Mouse (Mus musculus) heart, adult 8-10 months (tissue): Measurements from ENCODE around the gene Rps6ka5. TPM values are rescaled to one million over a fixed set of nuclear protein-coding genes. Genes with fewer than 3 reads are reported as not detected.
A peak's percentile ranks its signal among the peaks of the same experiment; 100 is the strongest.

ENCODE experiments used
- DNase-seq: peaks from one replicate; pipeline ENCODE4 v3.0.0; 2022; ENCODE audit warnings: low spot score
- total RNA-seq, 4 experiments: library from RNA; stranded (reverse); gene quantifications; 2 replicates each; pipeline ENCODE4 v1.2.4; 2022

The Rps6ka5 gene
- total RNA-seq, 4 experiments from 2014 or later, result 9.9 to 14.3 (median 12.0) TPM

DNA sequence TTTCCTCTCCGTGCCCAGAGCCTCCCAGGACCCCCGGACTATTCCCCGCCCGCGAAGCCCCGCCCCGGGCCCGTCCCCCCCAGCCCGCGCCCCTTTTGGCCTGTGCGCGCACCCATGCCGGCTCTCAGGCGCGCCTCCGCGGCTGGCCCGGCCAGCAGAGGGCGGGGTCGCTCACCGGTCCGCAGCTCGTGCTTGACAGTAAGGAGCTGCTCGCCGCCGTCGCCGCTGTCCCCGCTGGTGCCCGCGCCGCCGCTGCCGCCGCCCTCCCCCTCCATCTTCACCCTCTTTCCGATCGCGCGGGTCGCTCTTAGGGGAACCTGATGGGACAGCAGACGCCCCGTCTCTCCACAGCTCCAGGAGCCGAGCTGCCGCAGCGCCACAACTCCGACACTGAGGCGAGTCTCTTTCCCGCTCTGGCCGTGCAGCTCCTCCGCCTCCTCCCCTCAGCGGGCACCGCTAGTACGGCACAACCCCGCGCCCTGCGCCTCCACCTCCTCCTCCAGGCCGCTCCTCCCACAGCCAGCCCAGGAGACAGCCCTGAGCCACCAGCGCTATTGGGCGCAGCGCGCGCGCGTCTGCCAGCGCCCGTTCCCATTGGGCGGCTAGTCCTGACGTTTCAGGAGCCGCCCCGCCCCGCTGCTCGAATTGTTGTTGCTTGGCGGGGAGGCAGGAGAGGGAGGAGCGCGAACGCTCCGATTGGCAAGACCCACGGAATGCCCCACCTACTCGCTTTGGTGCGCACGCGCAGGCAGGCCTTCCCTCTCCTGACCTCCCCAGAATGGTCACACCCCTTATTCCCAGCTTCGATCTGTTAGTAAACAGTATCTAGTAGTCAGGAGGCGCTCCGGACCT lies 2.0 kb downstream of the Rps6ka5 start:
- DNase-seq, result peak; percentile 100

DNA sequence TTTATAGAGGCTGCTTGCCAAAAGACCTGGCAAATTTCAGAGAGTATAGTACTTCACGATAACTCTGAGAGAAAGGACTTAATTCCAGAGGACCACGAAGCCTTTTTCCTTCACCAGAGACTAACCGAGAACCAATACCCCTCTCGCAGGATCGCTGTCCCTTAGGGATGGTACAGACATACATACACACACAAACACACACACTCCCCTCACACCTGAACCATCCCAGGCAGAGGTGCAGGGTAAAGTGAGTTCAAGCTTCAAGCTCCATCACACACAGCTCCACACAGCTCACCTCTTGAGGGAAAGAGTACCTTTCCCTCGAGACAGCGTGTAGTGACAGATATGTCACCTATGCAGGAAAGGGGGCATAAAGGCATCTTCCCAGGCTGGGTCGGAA lies 2.6 kb downstream of the Rps6ka5 start:
- DNase-seq, result no peak

DNA sequence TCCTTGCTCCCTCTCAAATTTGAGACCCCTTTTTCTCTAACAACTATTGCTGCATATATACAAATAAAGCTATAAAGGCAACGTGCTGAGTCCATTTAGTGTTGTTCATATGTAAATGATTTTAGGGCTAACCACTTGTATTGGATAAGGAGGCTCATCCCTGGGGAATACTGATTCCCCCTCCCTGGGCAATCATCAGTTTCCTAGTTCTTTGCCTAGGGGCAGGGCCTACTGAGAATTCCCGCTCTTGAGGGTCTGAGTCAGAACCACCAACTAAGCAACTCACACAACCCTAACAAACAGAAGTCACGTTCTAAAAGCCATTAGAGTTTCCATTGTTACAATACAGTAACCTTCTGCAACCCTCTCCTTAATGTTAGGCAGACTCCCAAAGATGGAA lies 6.0 kb downstream of the Rps6ka5 start:
- no peak for DNase-seq

DNA sequence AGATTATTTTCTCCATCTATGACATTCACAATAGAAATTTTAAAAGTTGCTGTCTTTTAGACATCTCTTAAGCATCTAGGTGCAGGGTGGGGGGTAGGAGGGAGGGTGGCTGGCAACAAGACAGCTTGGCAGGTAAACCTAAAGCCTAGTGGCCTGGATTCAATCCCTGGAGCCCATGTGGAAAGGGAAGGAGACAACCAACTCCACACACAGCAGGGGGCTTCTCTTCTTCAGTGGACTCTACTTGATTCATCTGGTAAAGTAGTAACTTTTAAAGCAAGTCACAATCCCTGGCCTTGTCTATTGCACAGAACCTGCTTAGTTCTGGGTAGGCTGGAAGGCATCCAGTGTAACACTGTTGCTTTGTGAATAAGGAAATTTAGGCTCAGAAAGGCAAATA lies 9.3 kb downstream of the Rps6ka5 start:
- DNase-seq, result no peak

DNA sequence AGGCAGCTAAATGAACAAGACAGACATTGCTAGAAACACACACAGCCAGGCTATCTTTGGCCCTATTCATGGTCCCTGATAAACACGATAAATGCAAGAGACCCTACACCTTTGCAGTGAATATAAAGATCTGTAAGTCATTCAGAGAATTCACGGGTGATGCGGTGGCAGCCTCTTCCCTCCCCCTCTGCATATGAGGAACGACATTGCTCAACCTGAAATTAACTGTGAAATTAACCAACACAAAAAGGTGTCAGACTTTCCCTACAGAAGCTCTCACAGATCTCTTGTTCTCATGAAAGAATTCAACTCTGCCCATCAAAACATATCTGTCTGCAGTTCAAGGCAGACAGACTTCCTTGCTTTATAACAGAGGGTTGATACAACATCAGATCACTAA lies 9.8 kb downstream of the Rps6ka5 start:
- DNase-seq, result no peak

DNA sequence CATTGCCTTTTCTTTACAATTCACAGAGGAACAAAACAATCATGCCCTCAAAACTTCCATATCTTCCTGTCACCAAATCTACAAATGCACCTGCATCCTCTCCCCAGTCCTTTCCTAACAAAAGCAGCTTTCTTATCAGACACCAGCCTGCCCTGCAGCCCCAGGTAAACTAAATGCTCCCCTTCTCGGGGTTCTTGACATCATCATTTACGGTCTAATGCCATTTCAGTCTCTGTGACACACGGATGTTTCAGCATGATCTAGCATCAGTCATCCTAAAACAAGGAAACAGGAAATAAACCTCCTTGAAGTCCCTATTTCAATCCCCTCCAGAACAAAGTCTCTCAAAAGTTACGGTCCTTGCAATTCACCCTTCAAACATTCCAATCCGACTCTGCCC lies 15.0 kb downstream of the Rps6ka5 start:
- no peak for DNase-seq

DNA sequence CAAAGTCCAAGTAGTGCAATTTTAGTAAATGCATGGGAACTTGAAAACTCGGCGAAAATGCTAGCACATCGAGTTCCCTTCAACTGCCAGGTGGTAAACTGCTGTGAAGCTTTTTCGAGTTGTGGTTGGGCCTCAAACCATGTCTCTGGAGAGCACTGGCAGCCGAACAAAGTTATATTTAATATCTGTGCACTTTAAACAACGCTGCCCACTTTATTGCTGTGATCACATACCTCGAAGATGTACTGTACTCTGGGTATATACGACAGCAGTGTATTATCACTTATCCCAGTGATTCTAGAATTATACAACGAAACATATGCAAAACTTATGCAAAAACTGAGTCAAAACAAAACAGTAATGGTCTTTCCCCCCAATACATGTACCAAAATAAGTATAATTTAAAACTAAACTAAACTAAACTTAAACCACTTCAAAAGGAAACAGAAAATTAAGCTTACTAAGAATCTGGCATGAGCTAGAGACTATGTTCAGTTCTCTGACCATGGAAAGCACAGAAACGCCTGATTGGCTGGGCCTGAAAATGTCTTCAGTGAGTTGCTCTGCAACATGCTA lies 15.6 kb downstream of the Rps6ka5 start:
- DNase-seq, result no peak

DNA sequence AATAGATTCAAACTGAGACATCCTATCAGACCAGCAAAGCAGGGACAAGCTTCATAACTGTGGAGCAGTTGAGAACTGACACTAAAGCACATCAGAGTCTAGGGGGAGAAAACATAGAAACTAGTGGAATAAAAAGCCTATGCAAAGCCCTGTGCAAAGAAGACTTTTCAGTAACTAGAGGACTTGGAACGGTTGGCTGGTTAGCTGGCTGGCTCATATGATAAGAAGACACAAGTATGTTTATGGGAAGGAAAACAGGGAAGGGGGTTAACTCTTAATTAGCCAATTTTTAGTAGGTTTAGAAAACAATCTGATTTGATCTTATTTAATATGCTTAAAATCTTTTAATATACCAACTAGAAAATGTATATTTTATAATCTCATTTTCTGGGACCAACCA lies 16.4 kb downstream of the Rps6ka5 start:
- DNase-seq, result no peak

DNA sequence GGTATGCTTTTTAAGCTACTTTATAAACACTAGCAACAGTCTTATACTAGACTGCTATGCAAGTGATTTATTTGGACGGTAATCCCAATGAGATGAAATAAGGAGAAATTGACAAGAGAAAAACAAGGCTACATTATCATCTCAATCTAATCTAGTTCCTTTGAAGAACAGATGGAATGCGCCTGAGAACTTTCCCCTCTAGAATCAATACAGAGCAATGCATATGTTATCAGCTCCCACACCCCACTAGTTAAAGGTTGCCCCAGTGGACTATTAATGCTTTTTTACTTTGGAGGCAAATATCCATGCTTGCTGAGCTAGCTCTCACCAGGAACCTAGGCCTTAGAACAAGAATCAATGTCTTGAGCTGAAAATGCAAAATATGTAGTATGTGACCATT lies 19.5 kb downstream of the Rps6ka5 start:
- DNase-seq, result no peak

DNA sequence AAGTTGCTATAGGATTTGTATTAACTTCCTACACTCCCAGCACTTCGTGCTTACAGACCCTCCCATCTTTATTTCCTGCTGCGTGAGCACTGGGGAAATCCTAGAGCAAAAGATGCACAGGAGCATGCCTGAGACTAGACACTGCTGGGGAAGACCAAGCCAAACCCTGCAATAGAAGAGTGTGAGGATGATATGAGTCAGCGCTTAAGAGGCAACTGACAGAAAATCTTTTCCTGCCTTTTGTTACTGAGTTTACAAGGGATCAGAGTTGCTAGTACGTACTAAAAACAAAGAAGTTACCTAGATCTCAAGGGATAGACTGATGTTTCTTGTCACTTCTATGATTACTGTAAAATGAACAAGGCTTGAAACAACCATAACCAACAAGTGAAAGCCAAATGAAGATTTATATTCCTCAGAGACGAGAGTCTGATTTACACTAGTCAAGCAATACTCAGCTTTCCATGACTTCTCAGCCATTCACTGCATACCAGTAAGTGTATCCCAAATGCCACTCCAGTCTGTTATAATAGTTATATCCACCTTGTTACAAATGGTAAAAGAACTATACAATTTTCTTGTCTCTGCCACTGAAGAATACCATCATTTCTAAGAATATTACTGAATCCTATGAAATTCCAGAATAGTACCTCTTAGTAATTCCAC lies 21.6 kb downstream of the Rps6ka5 start:
- DNase-seq, result no peak

DNA sequence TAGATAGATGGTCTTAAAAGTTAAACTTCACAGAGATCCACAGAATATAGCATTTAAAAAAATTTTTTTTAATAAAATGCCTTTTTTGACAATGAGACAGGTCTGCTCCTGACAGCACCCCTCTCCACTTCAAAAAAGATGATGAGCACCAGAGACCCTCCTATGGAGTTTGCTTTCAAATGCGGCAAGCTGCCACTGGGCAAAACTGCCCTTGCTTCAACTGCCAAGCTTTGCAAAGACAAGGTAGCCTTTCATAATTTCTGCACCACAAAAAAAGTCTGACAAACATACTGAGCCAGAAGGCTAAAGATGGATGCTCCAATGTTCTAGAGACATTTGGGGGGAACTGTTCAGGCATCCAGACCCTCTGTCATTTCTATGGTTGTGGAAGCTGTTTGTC lies 28.8 kb downstream of the Rps6ka5 start:
- DNase-seq, result no peak

DNA sequence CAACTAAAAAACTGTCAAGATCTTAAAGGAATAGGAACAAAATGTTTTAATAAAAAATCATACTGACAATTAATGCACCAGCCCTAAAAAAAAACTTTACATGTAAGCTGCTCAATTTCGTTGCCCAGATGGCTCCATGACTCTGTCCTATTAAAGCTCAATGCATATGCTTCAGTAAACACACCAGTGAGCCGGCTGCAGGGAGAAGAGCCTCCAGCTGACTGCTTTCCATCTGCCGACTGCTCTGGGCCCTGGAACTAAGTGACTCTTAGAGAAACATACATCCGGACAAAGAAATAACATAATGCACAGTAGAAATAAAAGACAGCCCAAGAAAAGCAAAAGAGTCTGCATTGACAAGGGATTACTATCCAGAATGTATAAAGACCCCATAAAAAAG lies 30.2 kb downstream of the Rps6ka5 start:
- no peak for DNase-seq

DNA sequence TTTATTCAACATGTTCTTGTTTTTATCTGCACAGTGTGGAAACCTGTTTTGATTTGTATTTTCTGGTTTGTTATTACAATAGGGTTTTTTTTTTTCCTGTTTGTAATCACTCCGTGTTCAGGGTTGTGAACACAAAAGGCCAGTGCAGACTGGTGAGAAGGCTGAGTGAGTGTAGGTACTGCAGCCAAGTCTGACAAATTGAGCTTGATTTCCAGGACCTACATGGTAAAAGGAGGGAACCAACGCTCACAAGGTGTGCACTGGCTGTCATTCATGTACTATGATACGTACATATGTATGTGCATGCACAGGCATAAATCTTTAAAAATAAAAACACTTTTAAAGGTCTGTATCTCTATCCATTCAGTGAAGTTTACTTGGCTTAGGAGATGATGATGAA lies 31.5 kb downstream of the Rps6ka5 start:
- DNase-seq, result no peak

DNA sequence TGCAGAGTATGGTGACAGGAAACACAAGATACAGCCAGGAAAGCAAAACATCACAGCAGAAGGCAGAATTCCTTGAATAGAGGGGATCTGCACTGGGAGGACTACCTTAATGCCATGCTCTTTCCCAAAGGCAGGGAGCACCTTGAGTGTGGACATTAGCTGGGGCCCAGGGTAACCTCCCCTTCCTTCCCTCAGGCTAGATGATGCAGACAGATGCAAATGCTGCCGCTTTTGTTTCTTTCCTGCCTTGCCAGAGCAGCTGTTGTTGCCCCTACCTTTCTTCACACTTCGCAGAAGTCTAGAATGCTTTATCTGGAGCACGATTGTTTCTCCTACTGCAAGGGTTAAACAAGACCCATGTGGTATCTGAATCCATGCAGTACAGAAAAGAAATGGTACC lies 34.6 kb downstream of the Rps6ka5 start:
- DNase-seq, result no peak

DNA sequence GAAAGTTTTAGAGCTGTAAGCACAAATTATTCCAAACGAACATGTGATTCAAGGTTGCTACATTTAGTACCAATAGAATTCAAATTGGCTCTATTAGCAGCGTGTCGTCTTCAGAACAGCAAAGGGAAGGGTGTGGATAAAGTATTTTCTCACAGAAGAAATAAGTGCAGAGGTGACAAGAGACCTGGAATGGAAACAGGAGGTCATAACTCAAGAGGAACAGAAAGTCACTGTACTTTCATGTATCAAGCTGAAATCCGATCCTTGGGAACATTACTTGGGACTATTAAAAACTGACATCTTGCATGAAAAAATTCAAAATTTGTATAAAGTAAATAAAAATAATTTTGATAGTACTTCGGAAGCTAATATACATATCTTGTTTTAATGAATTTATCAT lies 36.3 kb downstream of the Rps6ka5 start:
- DNase-seq, result no peak

DNA sequence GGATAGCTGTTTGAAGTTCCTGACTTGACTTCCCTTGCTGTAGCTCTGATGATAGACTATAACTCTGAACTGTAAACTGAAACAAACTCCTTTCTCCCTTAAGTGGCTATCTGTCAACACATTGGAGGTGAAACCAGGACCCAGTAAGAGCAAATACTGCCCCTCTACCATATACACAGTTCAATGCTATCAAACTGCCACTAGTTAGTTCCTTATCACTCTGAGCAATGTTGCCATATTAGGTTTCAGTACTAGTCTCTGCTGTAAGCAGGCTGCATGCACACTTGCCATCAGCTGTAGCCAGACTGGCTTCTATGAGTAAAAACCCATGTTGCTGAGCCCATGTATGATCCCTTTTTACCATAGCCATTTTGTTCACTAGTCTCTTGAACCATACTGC lies 38.6 kb downstream of the Rps6ka5 start:
- no peak for DNase-seq

DNA sequence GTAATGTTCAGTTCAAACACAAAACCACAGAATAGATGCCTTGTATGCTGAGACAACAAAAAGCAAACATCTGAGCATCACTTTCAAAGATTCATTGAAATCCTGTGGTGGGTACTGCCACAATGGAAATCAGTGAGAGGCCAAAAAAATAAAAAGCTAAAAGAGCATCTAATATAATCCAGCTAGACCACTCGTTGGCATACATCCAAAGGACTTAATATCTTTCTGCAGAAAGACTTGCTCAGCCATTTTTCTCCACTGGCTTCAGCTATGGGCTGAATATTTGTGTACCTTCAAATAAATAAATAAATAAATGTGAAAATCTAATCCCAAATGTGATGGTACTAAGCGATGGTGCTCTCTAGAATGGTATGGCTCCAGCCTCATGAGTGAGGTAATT lies 39.8 kb downstream of the Rps6ka5 start:
- DNase-seq, result no peak

DNA sequence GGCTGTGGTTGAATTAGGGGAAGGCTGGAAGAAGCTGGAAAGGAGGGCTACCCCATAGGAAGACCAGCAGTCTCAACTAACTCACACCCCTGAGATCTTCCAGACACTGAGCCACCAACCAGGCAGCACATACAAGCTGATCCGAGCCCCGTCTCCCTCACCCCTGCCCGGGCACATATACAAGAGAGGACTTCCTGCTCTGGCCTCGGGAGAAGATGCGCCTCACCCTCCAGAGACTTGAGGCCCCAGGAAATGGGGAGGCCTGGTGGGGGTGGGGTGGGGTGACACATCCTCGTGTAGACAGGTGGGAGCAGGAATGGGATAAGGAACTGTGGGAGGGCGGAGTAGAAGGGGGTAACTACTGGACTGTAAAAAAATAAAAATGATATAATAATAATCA lies 45.0 kb downstream of the Rps6ka5 start:
- DNase-seq, result no peak

DNA sequence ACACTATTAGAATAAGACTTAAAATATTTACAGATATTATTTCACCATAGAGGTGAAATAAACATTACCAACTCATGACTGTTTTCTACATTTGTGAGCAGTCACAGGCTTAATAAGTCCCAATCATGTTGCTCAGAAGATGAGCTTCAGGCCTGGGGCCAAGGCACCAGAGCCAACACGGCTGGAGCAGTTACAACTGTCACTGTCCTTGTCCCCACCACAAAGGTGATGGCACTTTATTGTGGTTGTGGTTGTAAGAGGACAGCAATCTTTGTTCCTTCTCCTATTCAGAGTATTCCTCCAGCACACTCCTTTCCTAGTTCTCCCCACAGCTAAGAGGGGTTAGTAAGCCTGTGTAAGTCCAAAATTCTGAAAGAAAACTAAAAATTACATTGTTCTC lies 45.5 kb downstream of the Rps6ka5 start:
- DNase-seq, result no peak

DNA sequence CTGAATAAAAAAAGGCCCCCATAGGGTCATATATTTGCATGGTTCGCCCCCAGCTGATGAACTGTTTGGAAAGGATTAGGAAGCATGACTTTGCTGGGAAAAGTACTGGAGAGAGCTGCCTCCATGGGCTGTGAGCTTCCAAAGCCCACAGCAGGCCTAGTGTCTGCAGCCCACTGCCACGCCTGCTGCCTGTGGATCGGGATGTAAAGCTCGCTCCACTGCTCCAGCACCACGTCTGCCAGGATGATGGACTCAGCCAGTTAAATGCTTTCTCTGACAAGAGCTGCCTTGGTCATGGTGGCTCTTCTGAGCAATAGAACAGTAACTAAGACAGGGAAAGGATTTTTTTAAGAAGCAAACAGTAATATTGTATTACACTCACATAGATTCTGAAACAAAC lies 46.1 kb downstream of the Rps6ka5 start:
- DNase-seq, result no peak

DNA sequence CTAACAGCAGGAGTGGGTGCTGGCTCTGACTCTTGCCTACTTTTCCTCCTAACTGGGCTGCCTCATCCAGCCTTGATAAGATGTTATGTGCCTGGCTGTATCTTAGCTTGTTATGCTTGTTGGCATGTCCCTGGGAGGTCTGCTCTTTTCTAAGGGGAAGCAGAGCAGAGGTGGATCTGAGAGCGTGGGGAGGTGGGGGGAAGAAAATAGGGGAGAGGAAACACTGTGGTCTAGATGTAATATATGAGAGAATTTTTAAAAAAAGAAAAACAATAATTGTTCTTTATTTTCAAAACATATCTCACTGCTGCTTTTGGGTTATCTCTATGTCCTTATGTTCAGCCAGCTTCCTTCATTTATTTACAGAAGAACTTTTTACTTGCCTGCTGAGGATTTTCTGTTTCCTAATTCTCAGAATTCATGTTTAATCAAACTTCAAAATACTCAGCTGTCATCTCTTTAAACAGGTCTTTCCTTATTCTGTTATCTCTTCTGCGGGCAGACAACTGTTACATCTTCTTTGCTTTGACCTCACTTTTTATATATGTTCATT lies 56.1 kb downstream of the Rps6ka5 start:
- DNase-seq, result no peak

DNA sequence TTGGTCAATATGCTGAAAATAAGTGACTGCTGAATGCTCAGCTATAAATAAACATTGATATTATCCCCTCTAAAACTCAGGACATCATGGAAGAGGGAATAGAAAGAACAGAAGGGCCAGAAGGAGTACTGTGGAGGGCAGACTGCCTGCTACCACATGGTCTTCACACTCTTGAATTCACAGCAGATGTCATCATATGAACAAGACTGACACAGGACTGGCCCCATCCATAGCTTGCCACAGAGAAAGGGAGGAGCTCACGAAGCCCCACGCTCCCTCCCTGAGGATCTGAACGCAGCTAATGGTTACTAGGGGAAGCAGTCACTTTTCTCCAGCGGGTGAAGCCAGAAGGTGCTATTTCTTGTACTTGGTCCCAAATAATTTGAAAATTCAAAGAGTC lies 61.5 kb downstream of the Rps6ka5 start:
- no peak for DNase-seq

DNA sequence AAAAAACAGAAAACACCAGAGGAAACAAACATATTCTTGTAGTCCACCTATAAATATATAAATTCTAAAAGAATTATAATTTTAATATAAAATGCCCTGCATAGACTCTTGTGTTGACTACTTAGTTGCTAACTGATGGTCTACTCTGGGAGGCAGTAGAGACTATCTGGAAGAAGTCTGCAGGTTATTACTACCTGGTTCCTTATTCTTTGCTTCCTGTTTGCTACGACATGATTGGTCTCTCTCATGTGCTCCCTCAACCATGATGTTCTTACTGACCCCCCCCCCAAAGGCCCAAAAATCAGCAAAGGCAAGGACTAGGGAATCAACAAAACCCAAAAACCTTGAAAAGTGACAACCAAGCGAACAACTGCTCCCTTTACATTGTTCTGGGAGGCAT lies 66.7 kb downstream of the Rps6ka5 start:
- no peak for DNase-seq
